Mouse (Mus musculus): ENCODE results near the gene Kcnk2.

GRCm38 (mm10) chr1:189272281-189272680 is 129.8 kb downstream of the Kcnk2 start:
- no peak for TF ChIP-seq CTCF (IDR thresholded peaks at IDR 0.05; ENCODE audit: low read depth)
- no peak for TF ChIP-seq EP300 (IDR thresholded peaks at IDR 0.05; ENCODE audit: low read depth)

Measured in liver, postnatal 0 days (tissue).